Mouse (Mus musculus) cortical plate, adult 2 months (tissue): ENCODE results near the gene Hoxb7. TPM values are rescaled to one million over a fixed set of nuclear protein-coding genes. Genes with fewer than 3 reads are reported as not detected.

Source experiments
- H3K27ac ChIP-seq: fragments of 200-500 bp; 2 replicates; pipeline ENCODE4 v1.5.1; 2012; ENCODE audit warnings: low read length, control low read depth, inconsistent platforms; ENCODE audit not compliant: insufficient read depth
- H3K4me1 ChIP-seq: fragments of 200-500 bp; 2 replicates; pipeline ENCODE4 v1.6.1; 2011; ENCODE audit warnings: low read length; ENCODE audit not compliant: control insufficient read depth, insufficient read depth
- H3K4me3 ChIP-seq: fragments of 200-500 bp; 2 replicates; pipeline ENCODE4 v1.5.1; 2011; ENCODE audit warnings: mild to moderate bottlenecking, low read length, control low read depth; ENCODE audit not compliant: insufficient read depth
- CTCF ChIP-seq: fragments of 200-500 bp; IDR thresholded peaks from 2 replicates; pipeline ENCODE4 v1.5.1; 2011; ENCODE audit warnings: mild to moderate bottlenecking, control low read depth, low read length; ENCODE audit not compliant: insufficient read depth; ENCODE audit errors: extremely low read depth
- POLR2A ChIP-seq: fragments of 200-500 bp; IDR thresholded peaks from 2 replicates; pipeline ENCODE4 v1.6.1; 2011; ENCODE audit warnings: mild to moderate bottlenecking, low read length, control low read depth; ENCODE audit not compliant: insufficient read depth; ENCODE audit errors: extremely low read depth
- polyA plus RNA-seq: library from polyadenylated mRNA; depleted of rRNA; stranded (reverse); fragments of >200 nt; gene quantifications from 2 replicates; pipeline ENCODE4 v1.2.3, GENCODE M21; 2012

The Hoxb7 gene
- polyA plus RNA-seq, 1 experiment = not detected

DNA sequence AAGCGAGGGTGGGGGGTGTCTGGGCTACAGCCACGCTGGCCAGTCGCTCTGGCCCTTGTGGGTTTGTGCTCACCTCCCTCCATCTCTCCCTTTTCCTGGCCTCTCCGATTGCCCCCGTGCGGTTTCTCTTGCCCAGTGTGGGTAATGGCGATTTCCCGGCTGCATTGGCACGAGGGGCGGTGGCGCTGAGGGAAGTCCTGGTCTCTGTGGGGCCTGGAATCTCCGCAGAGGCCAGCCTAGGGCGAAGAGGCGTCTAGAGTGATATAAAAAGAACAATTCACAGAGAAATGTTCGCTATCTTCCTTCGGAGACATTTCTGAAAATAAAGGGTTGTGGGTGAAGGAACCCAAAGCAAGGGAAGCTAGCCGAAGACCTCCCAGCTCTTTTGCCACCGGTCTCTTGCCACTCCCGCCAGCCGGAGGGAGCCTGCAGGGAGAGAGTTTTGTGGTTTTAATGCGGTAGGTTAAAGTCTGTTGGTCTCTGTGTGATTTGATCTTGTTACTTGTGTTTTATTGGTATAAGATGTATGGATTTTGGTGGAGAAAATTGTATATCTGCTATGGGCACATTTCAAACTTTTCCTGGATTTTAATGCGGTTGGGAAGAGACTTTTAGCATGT is 7.0 kb downstream of the Hoxb7 start:
- Histone ChIP-seq H3K4me3 (no peak overlapping the region), H3K27ac (no peak overlapping the region), H3K4me1 (no peaks in the 10 kb centered on the region)
- TF ChIP-seq CTCF (no peak), POLR2A (no peak)

DNA sequence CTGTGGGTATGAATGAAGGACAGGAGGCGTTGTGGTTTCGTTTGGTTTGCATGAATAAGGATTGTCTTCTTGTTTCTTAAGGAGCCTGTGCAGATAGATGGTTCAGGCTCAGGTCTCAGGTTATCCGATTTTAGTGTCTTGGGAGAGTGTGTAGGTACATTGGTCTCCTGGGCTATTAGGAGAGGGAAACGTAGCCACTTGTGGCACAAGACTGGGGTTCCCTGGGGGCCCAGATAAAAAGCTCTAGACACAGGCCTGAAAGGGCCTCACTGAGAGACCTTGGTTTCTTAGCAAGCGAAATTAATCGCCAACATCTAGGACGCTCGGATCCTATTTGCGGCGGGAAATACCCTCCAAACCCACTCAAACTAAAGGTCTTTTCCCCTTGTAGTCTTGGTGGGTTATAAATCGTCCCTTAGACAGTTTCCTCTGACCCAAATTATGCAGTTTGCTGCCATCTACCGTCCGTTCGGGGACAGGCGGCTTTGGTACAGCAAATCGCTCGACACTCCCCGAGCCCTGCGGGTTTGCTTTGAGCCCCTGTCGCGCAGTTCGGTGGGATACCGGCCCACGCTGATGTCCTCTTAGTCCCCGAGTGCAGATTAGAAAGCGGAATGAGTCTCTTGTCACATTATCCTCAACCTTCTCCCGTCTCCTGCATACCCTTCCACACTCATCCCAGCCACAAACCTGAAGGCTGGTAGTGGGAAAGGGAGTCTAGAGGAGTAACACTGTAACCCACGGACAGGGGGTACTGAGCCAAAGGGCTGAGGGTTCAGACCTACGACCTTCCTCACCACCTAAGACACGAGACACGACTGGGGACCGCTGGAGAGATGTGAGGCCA is 8.0 kb downstream of the Hoxb7 start:
- H3K4me3 ChIP-seq = no peak overlapping the region
- no peak overlapping the region for H3K27ac ChIP-seq
- H3K4me1 ChIP-seq = no peaks in the 10 kb centered on the region
- TF ChIP-seq POLR2A = no peak
- peak; percentile 58 for TF ChIP-seq CTCF

DNA sequence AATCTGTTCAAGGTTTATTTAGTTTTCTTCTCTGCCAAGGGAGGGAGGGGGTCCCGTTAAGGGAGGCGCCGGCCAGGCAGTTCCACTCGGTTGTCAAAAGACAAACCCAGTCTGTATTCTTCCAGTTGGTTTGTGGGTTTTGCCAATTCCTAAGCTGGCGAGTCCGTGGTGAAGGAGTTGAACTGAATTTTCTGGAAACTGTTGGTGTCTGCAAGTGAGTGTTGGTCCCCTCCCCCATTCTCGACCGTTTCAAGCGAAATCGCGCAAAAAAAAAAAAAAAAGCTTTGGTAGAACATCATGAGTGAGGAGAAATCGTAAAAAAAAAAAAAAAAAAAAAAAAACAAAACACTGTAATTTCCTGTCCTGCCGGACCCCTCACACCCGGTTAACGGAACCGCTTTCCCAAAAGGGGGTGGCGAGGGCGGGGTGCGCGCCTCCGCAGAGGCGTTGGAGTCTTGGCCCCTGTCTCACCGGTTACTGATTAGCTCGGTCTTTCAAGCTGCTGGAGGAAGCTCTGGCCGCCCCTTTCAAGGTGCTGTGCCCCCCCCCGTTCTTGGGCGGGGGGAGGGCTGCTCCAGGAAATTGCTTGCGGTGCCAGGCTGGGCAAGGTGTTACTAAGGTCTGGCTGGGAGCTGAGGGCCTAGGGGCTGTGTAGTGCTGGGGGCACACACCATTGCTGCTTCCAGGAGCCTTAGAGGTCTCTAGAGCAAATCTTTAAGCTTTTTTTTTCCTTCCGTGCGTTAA is 8.8 kb downstream of the Hoxb7 start:
- no peaks in the 10 kb centered on the region for H3K4me1 ChIP-seq
- H3K4me3 ChIP-seq = no peak overlapping the region
- no peak overlapping the region for H3K27ac ChIP-seq
- TF ChIP-seq POLR2A = no peak
- TF ChIP-seq CTCF = no peak

DNA sequence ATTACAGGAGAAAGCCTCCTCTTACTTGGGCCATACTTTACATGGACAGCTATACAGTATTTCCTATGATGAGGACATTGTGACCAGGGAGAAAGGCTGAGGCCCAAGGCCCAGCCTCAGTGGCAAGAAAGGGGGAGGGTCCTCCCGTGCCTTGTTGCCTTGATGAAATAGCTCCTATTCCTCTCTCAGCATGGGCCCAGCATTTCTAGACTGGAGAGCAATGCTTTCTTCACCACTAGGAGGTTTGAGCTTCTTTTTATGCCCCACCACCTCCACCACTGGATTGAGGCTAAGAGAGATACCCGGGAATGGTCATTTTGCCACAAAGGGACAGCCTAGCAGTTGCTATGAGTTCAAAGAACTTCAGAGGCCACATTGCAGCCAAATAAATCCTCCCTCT is 10.6 kb downstream of the Hoxb7 start:
- H3K27ac ChIP-seq = no peak overlapping the region
- no peak overlapping the region for H3K4me3 ChIP-seq
- no peak for TF ChIP-seq POLR2A
- TF ChIP-seq CTCF = no peak
- H3K4me1 ChIP-seq = no peaks in the 10 kb centered on the region

DNA sequence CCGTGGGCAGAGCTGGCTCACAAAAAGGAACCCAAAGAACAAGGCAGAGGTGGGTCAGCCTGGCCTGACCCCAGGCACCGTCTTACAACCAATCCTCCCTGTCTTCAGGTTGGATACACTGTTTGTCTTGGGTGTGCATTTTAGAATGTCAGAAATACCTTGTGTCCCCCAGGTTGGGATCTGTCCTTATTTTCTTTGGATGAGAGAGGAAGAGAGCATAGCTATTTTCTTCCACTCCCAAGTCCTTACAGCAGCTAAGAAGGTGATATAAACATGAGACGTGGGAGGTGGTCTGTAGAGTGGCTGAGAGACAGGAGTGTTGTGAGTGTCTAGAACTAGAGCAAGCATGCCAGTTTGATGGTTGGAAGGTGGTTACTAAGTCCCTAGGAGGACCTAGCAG is 11.0 kb downstream of the Hoxb7 start:
- TF ChIP-seq POLR2A (no peak), CTCF (no peak)
- Histone ChIP-seq H3K27ac (no peak overlapping the region), H3K4me3 (no peak overlapping the region), H3K4me1 (no peaks in the 10 kb centered on the region)

DNA sequence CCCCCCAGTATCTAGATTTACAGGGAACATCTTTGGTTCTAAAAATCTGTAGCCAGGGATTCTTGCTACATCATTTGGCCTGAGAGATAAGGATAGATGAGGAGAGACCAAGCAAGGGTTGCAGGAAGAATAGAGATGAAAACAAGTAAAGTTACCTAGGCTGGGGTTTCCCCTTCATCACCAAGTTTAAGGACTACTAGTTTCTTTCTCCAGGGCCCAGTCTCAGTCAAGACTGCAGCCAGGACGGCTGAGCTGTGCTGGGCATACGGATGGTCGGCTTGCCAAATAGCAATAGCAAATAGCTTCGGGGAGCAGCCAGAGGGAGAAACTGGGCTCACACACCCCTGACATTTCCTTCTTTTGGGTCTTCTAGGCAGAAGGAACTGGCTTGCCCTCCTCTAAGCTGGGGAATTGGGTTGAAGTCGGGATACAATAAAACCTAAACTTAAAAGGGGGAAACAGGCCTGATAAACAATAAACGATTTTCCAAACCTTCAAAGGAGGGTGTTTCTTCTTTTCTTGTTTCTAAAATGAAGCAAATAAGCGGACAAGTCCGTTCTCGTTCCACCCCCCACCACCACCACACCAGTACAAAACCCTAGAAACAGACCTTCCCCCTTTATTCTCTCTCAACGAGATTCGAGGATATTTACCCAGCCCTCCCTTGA is 11.7 kb downstream of the Hoxb7 start:
- Histone ChIP-seq H3K4me1 (no peaks in the 10 kb centered on the region), H3K4me3 (no peak overlapping the region), H3K27ac (no peak overlapping the region)
- TF ChIP-seq CTCF (no peak), POLR2A (no peak)

DNA sequence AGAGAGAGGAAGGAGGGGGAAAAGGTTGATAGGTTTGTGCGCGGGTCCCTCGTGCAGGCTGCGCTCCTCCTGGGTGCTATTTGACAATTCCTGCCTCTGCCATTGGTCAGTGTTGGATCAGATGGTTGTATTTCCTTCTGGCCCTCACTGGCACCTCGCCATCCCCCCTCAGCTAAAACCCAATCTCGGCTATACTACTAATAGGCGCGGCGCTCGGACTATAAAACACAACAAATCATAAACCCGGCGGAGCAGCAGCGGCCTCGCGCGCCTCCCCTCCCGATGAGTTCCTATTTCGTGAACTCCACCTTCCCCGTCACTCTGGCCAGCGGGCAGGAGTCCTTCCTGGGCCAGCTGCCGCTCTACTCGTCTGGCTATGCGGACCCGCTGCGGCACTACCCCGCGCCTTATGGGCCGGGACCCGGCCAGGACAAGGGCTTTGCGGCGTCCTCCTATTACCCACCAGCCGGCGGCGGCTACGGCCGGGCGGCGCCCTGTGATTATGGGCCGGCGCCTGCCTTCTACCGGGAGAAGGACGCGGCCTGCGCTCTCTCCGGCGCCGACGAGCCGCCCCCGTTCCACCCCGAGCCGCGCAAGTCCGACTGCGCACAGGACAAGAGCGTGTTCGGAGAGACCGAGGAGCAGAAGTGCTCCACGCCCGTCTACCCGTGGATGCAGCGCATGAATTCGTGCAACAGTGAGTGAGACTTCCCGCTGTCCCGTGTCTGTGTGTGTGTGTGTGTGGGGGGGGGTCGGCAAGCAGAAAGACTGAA is 12.7 kb downstream of the Hoxb7 start:
- Histone ChIP-seq H3K27ac (no peak overlapping the region), H3K4me1 (no peaks in the 10 kb centered on the region), H3K4me3 (no peak overlapping the region)
- TF ChIP-seq CTCF (no peak), POLR2A (no peak)

DNA sequence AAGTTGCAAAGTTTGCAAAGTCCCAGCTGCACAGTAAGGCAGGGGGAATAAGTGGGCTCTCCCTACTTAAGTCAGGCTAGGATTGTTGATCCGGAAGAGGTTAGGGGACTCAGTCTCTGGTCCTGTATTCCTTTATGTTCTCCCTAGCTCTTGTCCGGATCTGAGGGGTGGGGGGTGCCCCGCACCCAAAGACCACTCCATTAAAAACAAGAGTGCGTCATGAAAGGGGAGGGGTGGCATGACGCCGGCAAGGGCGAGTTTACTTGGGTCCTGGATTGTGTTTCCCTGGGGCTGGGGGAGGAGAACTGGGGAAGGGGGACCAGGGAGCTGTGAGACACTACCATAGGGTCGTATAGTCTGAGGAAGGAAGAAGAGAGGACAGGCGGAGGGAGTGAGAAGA is 13.4 kb downstream of the Hoxb7 start:
- no peaks in the 10 kb centered on the region for H3K4me1 ChIP-seq
- no peak overlapping the region for H3K4me3 ChIP-seq
- no peak overlapping the region for H3K27ac ChIP-seq
- TF ChIP-seq POLR2A = no peak

DNA sequence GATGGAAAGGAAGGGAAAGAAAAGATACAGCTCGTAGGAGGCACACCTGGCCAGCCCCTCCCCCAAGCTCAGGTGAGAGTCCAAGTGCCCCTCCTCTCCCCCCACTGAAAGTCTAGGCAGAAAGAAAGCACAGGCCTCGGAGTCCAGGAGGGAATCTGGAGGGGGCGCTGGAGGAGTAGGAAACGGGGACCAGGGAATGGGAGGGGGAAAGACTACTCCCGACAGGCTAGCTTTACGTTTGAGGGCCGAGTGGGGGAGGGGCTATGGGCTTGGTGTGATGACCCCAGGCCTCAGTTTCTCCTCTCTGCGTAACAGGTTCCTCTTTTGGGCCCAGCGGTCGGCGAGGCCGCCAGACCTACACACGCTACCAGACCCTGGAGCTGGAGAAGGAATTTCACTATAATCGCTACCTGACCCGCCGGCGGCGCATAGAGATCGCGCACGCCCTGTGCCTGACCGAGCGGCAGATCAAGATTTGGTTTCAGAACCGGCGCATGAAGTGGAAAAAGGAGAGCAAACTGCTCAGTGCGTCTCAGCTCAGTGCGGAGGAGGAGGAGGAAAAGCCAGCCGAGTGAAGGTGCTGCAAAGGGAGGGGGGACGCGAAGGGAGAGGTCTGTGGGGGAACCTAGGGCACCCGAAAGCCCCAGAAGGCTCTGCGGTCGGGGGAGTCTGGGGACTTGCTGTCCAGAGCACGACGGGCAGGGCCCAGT is 14.1 kb downstream of the Hoxb7 start:
- no peaks in the 10 kb centered on the region for H3K4me1 ChIP-seq
- no peak overlapping the region for H3K27ac ChIP-seq
- H3K4me3 ChIP-seq = no peak overlapping the region
- TF ChIP-seq POLR2A = no peak
- TF ChIP-seq CTCF = no peak
